ENCODE assay signal across 9 mouse cellular contexts in genomic region chr4:143350047-143351015, GRCm38 (mm10). TPM values are rescaled to one million over a fixed set of nuclear protein-coding genes. Genes with fewer than 3 reads are reported as not detected.
DNase-seq lines count a peak whose midpoint lies in the region; ATAC-seq and TF ChIP-seq lines count a peak whose summit lies in the region.
"Had no signal": no experiment of that assay in that cellular context is flagged by ENCODE, and none has a peak within 500 bp of the region (broad histone marks: within the 10 kb centered on the region; RNA-seq: fewer than 3 reads in every experiment).

No protein-coding gene starts in this region.

- ATAC-seq in forebrain, embryonic 15.5 days (replicated peaks): no peak
- ATAC-seq in liver, embryonic 15.5 days (ENCODE audit: insufficient read depth): no peak
- no peak for ATAC-seq in granulocyte monocyte progenitor cell, adult 5-6 weeks (replicated peaks; ENCODE audit: poor library complexity, severe bottlenecking)

- no peak for DNase-seq in layer of hippocampus, adult 2 months (ENCODE audit: low spot score in 2 of 2)
- no peak for DNase-seq in layer of hippocampus, adult 18-20 months (ENCODE audit: low spot score in 2 of 2)
- peak; percentile 20 for DNase-seq in cerebellum, adult 8-10 months
- DNase-seq in adipocyte (ENCODE audit: low spot score): no peak
- no peak for DNase-seq in left cerebral cortex, adult 11 months (ENCODE audit: low spot score)

- WGBS in forebrain, embryonic 15.5 days: 3% methylated on average over 69 of the region's 72 CpGs
- 4% methylated on average over 72 of the region's 72 CpGs for WGBS in liver, embryonic 15.5 days (ENCODE audit: insufficient replicate concordance)

- peak overlapping the region; percentile 36; the same call in 1 of the 2 replicates for H3K27ac ChIP-seq in layer of hippocampus, adult 2 months
- no peak overlapping the region for H3K27ac ChIP-seq in forebrain, embryonic 15.5 days (replicated peaks)
- no peak overlapping the region for H3K27ac ChIP-seq in liver, embryonic 15.5 days (replicated peaks)

- H3K9me3 ChIP-seq in forebrain, embryonic 15.5 days: no peaks in the 10 kb centered on the region
- no peaks in the 10 kb centered on the region for H3K9me3 ChIP-seq in liver, embryonic 15.5 days (replicated peaks)

- H3K36me3 ChIP-seq in forebrain, embryonic 15.5 days: no peaks in the 10 kb centered on the region
- no peaks in the 10 kb centered on the region for H3K36me3 ChIP-seq in liver, embryonic 15.5 days (replicated peaks)

- no peak for TF ChIP-seq CTCF in layer of hippocampus, adult 2 months (conservative IDR thresholded peaks at IDR 0.05)

- H3K4me2 ChIP-seq in forebrain, embryonic 15.5 days (replicated peaks): peak overlapping the region; percentile 92
- H3K4me2 ChIP-seq in liver, embryonic 15.5 days: peak overlapping the region; percentile 32

- peaks cover 39% of the 10 kb centered on the region for H3K27me3 ChIP-seq in forebrain, embryonic 15.5 days
- H3K27me3 ChIP-seq in liver, embryonic 15.5 days: peaks cover 50% of the 10 kb centered on the region

- H3K4me1 ChIP-seq in forebrain, embryonic 15.5 days: peaks cover 15% of the 10 kb centered on the region
- H3K4me1 ChIP-seq in liver, embryonic 15.5 days (replicated peaks): no peaks in the 10 kb centered on the region

- H3K9ac ChIP-seq in forebrain, embryonic 15.5 days (replicated peaks): peak overlapping the region; percentile 45
- no peak overlapping the region for H3K9ac ChIP-seq in liver, embryonic 15.5 days

- H3K4me3 ChIP-seq in layer of hippocampus, adult 2 months: peak overlapping the region; percentile 53
- peak overlapping the region; percentile 47 for H3K4me3 ChIP-seq in forebrain, embryonic 15.5 days
- H3K4me3 ChIP-seq in liver, embryonic 15.5 days (replicated peaks): no peak overlapping the region

RNA-seq across cellular contexts. Expression of gene Lrrc38, which starts 0.8 kb away (rescaled TPM):
- total RNA-seq in layer of hippocampus, adult 2 months (2021): 1 to 10 TPM in 1 of 2 experiments, under 1 TPM in 1; 0.82 to 1.4 TPM
- 1 to 10 TPM in 1 of 2 experiments, under 1 TPM in 1; 0.58 to 1.3 TPM for total RNA-seq in layer of hippocampus, adult 18-20 months (2021)
- 0.13 and 0.23 TPM in 2 replicates for polyA plus RNA-seq in forebrain, embryonic 15.5 days (2015; fragmentation: Nextera tagmentation; extraction: Ambion mirVana)
- polyA plus RNA-seq in liver, embryonic 15.5 days (2015; fragmentation: Nextera tagmentation; extraction: Ambion mirVana): 0.07 TPM in 1 of 2 replicates, not detected in the other
- not detected in 2 replicates for total RNA-seq in granulocyte monocyte progenitor cell, adult 5-6 weeks (2014; fragmentation: Nextera tagmentation)
- not detected in 2 replicates for total RNA-seq in granulocyte monocyte progenitor cell, adult 5-6 weeks (2017)
- polyA plus RNA-seq: liver, embryonic 16.5 days had no signal

RNA-seq across cellular contexts. Expression of gene Pramel1, which starts 43.9 kb away (rescaled TPM):
- not detected for total RNA-seq in layer of hippocampus, adult 2 months (2021)
- total RNA-seq in layer of hippocampus, adult 18-20 months (2021): not detected
- not detected in 2 replicates for polyA plus RNA-seq in forebrain, embryonic 15.5 days (2015; fragmentation: Nextera tagmentation; extraction: Ambion mirVana)
- polyA plus RNA-seq in liver, embryonic 15.5 days (2015; fragmentation: Nextera tagmentation; extraction: Ambion mirVana): not detected in 2 replicates
- not detected in 2 replicates for total RNA-seq in granulocyte monocyte progenitor cell, adult 5-6 weeks (2014; fragmentation: Nextera tagmentation)
- not detected in 2 replicates for total RNA-seq in granulocyte monocyte progenitor cell, adult 5-6 weeks (2017)
- polyA plus RNA-seq: liver, embryonic 16.5 days had no signal

RNA-seq across cellular contexts. Expression of gene Pdpn, which starts 51.0 kb away (rescaled TPM):
- total RNA-seq in layer of hippocampus, adult 2 months (2021): 10 to 100 TPM; 19.5 to 19.6 TPM
- 10 to 100 TPM; 18.9 to 20.0 TPM for total RNA-seq in layer of hippocampus, adult 18-20 months (2021)
- polyA plus RNA-seq in forebrain, embryonic 15.5 days (2015; fragmentation: Nextera tagmentation; extraction: Ambion mirVana): 49.1 and 54.8 TPM in 2 replicates
- polyA plus RNA-seq in liver, embryonic 15.5 days (2015; fragmentation: Nextera tagmentation; extraction: Ambion mirVana): 1.1 and 1.8 TPM in 2 replicates
- not detected in 2 replicates for total RNA-seq in granulocyte monocyte progenitor cell, adult 5-6 weeks (2014; fragmentation: Nextera tagmentation)
- not detected in 2 replicates for total RNA-seq in granulocyte monocyte progenitor cell, adult 5-6 weeks (2017)

Comparison
In these comparisons a context has a peak if more than half of its experiments do, and no peak if none do; other contexts are left out.
1. RNA of gene Pdpn, which starts 51.0 kb away (total RNA-seq): 18.9 to 20.0 TPM in layer of hippocampus, adult 18-20 months and 19.5 to 19.6 TPM in layer of hippocampus, adult 2 months; not detected in granulocyte monocyte progenitor cell, adult 5-6 weeks; every median in the first group is over 10 times any median in the second.